Mouse (Mus musculus) hindbrain, embryonic 12.5 days (tissue): ENCODE results near the gene Reg3b. TPM values are rescaled to one million over a fixed set of nuclear protein-coding genes. Genes with fewer than 3 reads are reported as not detected.
"Not testable (repeated sequence)": the region's sequence is repeated elsewhere in the genome, so short reads cannot be mapped to it uniquely, and the experiment has no call there.

Experiments used
- ATAC-seq: fragments of 200-750 bp; cut with Nextera tagmentation; 2 replicates; pipeline ENCODE4 v1.8.0; 2017; ENCODE audit warnings: moderate TSS enrichment; ENCODE audit not compliant: low FRiP score
- H3K27ac ChIP-seq: fragments of 300-500 bp; sonication (generic); 2 replicates; pipeline ENCODE4 v1.5.1; 2016; ENCODE audit warnings: mild to moderate bottlenecking
- H3K27me3 ChIP-seq: fragments of 300-500 bp; sonication (generic); 2 replicates; pipeline ENCODE4 v1.6.1; 2016; ENCODE audit warnings: mild to moderate bottlenecking
- H3K36me3 ChIP-seq: fragments of 300-500 bp; sonication (generic); 2 replicates; pipeline ENCODE4 v1.6.1; 2016; ENCODE audit warnings: mild to moderate bottlenecking
- H3K4me1 ChIP-seq: fragments of 300-500 bp; sonication (generic); 2 replicates; pipeline ENCODE4 v1.6.1; 2016
- H3K4me2 ChIP-seq: fragments of 300-500 bp; sonication (generic); replicated peaks from 2 replicates; pipeline ENCODE4 v1.6.1; 2016; ENCODE audit warnings: mild to moderate bottlenecking
- H3K4me3 ChIP-seq: fragments of 300-500 bp; sonication (generic); 2 replicates; pipeline ENCODE4 v1.5.1; 2016; ENCODE audit warnings: mild to moderate bottlenecking
- H3K9ac ChIP-seq: fragments of 300-500 bp; sonication (generic); 2 replicates; pipeline ENCODE4 v1.6.1; 2016; ENCODE audit warnings: mild to moderate bottlenecking, moderate library complexity
- H3K9me3 ChIP-seq: fragments of 300-500 bp; sonication (generic); replicated peaks from 2 replicates; pipeline ENCODE4 v1.6.1; 2016; ENCODE audit warnings: mild to moderate bottlenecking
- WGBS: fragments of 180-500 bp; shearing (Covaris S2); methylation state at CpG from one replicate; pipeline ENCODE4 v1.1.7; 2016; 5-methylcytosine and 5-hydroxymethylcytosine counted together
- polyA plus RNA-seq: library from polyadenylated mRNA; unstranded; fragments of >200 nt; fragmentation: Nextera tagmentation; extraction: Ambion mirVana; gene quantifications from 2 replicates; pipeline ENCODE4 v1.2.1, GENCODE M21; 2016

Reg3b gene
- polyA plus RNA-seq, result not detected in 2 replicates

DNA sequence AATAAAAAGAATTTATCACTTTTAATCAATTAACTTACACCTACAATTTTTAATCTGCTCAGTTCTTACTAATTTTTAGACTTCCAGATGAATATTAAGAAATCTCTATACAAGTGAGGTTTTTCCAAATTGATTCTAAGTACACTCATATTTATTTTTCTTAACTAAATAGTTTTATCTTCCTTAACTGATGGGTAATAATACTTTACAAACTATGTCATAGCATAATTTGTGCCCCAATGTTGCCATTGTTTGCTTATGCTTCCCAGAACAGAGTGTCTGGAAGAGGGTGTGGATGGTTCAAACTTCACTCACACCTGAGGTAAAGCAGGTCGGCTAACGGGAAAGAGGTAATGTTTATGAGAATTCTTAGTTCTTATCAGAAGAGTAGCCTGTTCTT lies at the start of gene Reg3b:
Gene Reg3b, plus strand, starts transcription at position 301 of the 400 bp plus-strand sequence.
- whole genome bisulfite sequencing, result 93% methylated on average over 2 of the region's 2 CpGs

DNA sequence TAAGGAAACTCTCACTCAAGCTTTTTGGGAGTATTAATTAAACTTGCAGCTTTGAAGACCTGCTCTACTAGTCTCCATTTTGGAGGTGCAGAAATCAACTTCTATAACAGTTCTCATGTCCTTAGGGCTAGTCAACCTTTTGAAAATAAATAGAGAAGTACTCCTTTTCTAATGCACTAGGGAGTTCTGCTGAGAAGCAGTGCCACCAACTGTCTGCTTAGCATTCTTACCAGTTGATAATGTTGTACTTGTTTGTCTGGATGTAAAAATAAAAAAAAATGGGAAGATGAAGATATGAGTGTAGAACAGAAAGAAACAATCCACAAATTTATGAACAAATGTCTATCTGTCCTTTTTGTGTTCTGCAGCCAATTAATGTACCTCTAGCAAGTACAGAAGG lies 42.7 kb upstream of the Reg3b start:
- H3K4me3 ChIP-seq, result no peak overlapping the region
- no peaks in the 10 kb centered on the region for H3K36me3 ChIP-seq
- peaks cover 4% of the 10 kb centered on the region; the same call in 1 of the 2 replicates for H3K4me1 ChIP-seq
- no peak overlapping the region for H3K4me2 ChIP-seq
- no peak overlapping the region for H3K27ac ChIP-seq
- H3K9me3 ChIP-seq, result no peaks in the 10 kb centered on the region
- H3K9ac ChIP-seq, result no peak overlapping the region
- H3K27me3 ChIP-seq, result no peaks in the 10 kb centered on the region
- no peak for ATAC-seq

More for the DNA sequence above, at the start of gene Reg3b:
- Histone ChIP-seq H3K9me3 (no peaks in the 10 kb centered on the region), H3K4me3 (no peak within 1 kb of the TSS), H3K27ac (no peak within 1 kb of the TSS), H3K4me1 (no peaks in the 10 kb centered on the region), H3K36me3 (no peaks in the 10 kb centered on the region), H3K27me3 (no peaks in the 10 kb centered on the region), H3K9ac (no peak within 1 kb of the TSS), H3K4me2 (no peak within 1 kb of the TSS)
- ATAC-seq, result no peak

DNA sequence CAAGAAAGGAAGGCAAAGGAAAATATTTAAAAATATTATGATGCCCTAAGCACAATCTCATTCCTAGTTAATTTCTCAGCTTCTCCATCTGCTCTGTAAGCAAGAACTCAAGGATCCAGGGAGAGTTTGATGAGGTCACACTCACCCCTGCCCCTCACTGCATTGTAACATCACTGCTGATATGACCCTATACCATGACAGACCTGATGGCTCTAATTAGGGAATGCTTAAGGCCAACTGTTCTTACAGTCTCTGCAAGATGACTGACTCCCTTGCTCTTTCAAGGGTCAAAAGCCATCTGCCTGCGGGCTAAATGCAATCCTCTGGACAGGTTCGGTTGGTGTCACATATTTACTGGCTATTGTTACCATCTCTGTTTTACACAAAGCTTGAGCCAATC lies 41.3 kb upstream of the Reg3b start:
- no peak overlapping the region for H3K9ac ChIP-seq
- H3K4me3 ChIP-seq, result no peak overlapping the region
- H3K27me3 ChIP-seq, result no peaks in the 10 kb centered on the region
- H3K27ac ChIP-seq, result no peak overlapping the region
- no peaks in the 10 kb centered on the region for H3K9me3 ChIP-seq
- peak; percentile 67 for ATAC-seq
- peaks cover 4% of the 10 kb centered on the region; the same call in 1 of the 2 replicates for H3K4me1 ChIP-seq
- no peaks in the 10 kb centered on the region for H3K36me3 ChIP-seq
- no peak overlapping the region for H3K4me2 ChIP-seq
- WGBS, result 46% methylated on average over 2 of the region's 2 CpGs

DNA sequence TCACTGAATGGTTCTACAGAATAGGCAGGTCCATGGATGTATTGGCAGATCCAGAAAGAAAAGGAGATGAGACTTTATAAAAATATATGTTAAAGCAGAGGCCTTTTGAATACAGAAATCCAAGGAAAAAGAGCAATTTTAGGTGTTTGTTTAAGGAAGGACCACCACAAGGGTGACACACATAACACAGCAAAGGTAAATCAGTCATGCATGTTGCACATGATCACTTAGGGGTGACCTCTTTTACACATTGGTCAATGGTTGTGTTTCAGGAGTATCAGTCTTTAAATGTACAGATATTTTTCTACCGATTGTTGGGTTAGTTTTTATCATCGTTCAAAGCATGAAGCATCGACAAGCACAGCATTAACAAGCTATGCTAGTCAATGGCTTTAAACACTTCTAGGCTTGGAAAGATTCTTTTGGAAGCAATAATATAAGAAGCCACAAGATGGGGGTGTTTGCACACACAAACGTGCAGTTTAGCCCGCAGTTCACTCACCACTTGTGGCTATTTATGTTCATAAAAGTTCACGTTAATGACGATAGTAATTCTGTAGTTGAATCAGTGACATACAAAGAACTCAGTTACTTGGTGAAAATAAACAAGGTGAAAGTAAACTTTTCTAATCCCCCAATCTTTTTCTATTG lies 38.4 kb upstream of the Reg3b start:
- no peaks in the 10 kb centered on the region for H3K9me3 ChIP-seq
- 41% methylated on average over 7 of the region's 7 CpGs for WGBS
- peaks cover 4% of the 10 kb centered on the region; the same call in 1 of the 2 replicates for H3K4me1 ChIP-seq
- H3K9ac ChIP-seq, result no peak overlapping the region
- H3K4me3 ChIP-seq, result no peak overlapping the region
- no peaks in the 10 kb centered on the region for H3K27me3 ChIP-seq
- no peak; the same call in 1 of the 2 replicates for ATAC-seq
- H3K27ac ChIP-seq, result no peak overlapping the region
- H3K4me2 ChIP-seq, result no peak overlapping the region
- no peaks in the 10 kb centered on the region for H3K36me3 ChIP-seq

DNA sequence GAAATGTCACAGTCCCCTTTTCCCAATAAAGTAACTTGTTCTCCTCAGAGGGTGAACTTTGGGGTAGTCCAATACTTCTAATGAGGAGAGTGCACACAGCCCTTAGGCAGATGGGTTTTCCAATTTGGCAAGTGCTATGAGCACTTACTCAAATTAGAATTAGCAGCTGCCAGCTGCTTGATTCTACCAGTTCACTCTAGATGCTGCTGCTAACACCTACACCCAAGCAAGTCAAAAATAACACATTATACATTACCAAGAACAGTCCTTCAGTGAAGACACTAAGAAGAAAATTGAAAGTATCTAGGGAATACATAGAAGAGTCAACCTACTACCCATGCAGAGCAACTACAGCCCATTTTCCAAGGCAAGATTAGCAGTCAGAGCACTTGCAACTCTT lies 30.2 kb upstream of the Reg3b start:
- Histone ChIP-seq H3K27ac (no peak overlapping the region), H3K4me1 (no peaks in the 10 kb centered on the region), H3K9ac (no peak overlapping the region), H3K9me3 (no peaks in the 10 kb centered on the region), H3K36me3 (no peaks in the 10 kb centered on the region), H3K4me3 (no peak overlapping the region), H3K27me3 (no peaks in the 10 kb centered on the region), H3K4me2 (no peak overlapping the region)
- no peak for ATAC-seq

DNA sequence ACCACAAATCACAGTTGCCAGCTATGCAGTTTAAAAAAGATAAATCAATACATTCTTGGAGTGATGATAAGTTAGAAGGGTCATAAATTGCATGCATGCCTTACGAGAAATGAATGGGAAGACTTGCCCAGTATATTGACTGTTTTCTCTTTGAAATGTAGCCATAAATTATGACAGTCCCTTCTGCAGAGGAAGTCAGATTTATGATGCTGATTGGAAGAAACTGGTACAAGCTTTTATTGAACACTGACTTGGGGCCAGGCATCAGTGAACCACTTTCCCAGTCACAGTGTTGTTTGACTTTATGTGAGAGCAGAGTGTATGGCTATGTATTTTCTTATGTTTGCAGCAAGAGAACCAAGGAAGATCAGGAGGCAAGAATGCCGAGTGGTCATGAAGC lies 28.8 kb upstream of the Reg3b start:
- H3K36me3 ChIP-seq, result no peaks in the 10 kb centered on the region
- no peak overlapping the region for H3K27ac ChIP-seq
- H3K9me3 ChIP-seq, result no peaks in the 10 kb centered on the region
- no peak for ATAC-seq
- H3K27me3 ChIP-seq, result no peaks in the 10 kb centered on the region
- 81% methylated on average over 2 of the region's 2 CpGs for WGBS
- H3K4me3 ChIP-seq, result no peak overlapping the region
- no peak overlapping the region for H3K9ac ChIP-seq
- H3K4me2 ChIP-seq, result no peak overlapping the region
- H3K4me1 ChIP-seq, result no peaks in the 10 kb centered on the region

DNA sequence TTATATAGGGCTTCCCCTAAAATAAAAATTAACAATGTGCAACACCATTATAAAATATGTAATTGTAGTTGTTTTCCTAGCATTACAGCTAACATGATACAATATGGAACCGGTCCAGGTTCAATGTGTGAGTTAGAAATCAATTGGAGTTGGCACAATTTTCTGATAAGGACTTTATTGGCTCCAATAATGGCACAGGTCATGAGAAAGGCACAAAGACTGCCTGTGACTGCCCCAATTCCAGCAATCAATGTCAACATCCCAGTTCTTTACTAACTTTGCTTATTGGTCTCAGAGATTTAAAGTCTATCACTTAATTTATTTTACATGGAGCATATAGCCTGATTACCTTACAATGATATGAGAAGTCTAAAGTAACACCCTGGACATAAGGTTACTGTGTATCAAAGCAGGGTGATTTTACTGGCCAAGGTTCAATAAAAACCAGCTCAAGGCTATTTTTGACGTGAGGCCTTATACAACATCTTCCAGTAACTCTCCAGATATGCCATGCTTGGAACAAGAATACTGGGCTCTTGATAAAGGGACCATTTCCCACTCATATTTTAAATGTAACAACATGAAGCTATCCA lies 8.4 kb upstream of the Reg3b start:
- Histone ChIP-seq H3K4me3 (no peak overlapping the region), H3K27ac (no peak overlapping the region), H3K9me3 (no peaks in the 10 kb centered on the region), H3K4me1 (no peaks in the 10 kb centered on the region), H3K9ac (no peak overlapping the region), H3K36me3 (no peaks in the 10 kb centered on the region), H3K4me2 (no peak overlapping the region), H3K27me3 (no peaks in the 10 kb centered on the region)
- ATAC-seq, result no peak
- 70% methylated on average over 2 of the region's 2 CpGs for WGBS

DNA sequence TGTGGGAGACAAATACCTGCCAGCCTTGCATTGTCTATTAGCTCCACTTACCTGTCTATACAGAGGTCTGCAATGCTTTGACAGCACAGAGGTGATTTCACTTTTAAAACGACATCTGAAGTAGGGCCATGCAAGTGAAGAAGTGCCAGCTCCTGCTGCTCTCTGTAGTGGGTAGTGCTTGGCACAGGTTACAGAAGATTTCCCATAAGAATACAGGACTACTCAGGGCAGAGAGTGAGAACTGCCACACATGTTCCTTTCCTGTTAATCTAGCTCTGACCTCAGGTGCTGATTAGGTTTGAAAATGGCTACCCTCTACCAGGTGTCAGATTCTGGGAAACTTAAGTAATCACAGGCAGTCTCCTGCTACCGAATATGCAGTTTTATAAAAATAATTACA lies 8.3 kb downstream of the Reg3b start, which contains the start of gene Reg3d:
Gene Reg3d, minus strand, starts transcription at position 101 of the 400 bp plus-strand sequence.
- H3K4me3 ChIP-seq, result no peak within 1 kb of the TSS
- H3K27ac ChIP-seq, result no peak within 1 kb of the TSS
- whole genome bisulfite sequencing, result 73% methylated on average over 2 of the region's 2 CpGs
- no peaks in the 10 kb centered on the region for H3K36me3 ChIP-seq
- no peak within 1 kb of the TSS for H3K4me2 ChIP-seq
- ATAC-seq, result no peak
- no peaks in the 10 kb centered on the region for H3K27me3 ChIP-seq
- H3K4me1 ChIP-seq, result no peaks in the 10 kb centered on the region
- H3K9me3 ChIP-seq, result no peaks in the 10 kb centered on the region
- no peak within 1 kb of the TSS for H3K9ac ChIP-seq

DNA sequence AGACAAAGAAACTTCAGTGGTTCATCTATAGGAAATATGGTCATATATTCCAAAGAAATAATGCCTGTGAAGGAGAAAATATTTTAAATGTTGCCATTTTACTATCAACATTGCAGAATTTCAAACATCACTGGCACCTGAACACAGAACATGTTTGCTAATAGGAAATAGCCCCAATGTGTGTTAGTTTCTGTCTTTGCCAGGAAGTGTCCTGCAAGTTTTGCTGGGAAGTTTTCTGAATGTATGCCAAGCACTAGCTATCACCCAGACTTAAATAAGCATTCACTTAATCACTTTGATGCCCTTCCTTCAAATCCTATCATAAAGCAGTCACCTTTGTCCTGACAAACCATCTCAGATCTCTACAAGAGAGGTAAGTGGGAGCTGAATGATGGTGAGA lies 10.0 kb downstream of the Reg3b start, which contains the start of gene Reg3a:
Gene Reg3a, plus strand, starts transcription at position 301 of the 400 bp plus-strand sequence.
- no peak within 1 kb of the TSS for H3K27ac ChIP-seq
- H3K27me3 ChIP-seq, result no peaks in the 10 kb centered on the region
- ATAC-seq, result no peak
- H3K36me3 ChIP-seq, result no peaks in the 10 kb centered on the region
- H3K9me3 ChIP-seq, result no peaks in the 10 kb centered on the region
- no peaks in the 10 kb centered on the region for H3K4me1 ChIP-seq
- no peak within 1 kb of the TSS for H3K9ac ChIP-seq
- H3K4me2 ChIP-seq, result no peak within 1 kb of the TSS
- no peak within 1 kb of the TSS for H3K4me3 ChIP-seq

DNA sequence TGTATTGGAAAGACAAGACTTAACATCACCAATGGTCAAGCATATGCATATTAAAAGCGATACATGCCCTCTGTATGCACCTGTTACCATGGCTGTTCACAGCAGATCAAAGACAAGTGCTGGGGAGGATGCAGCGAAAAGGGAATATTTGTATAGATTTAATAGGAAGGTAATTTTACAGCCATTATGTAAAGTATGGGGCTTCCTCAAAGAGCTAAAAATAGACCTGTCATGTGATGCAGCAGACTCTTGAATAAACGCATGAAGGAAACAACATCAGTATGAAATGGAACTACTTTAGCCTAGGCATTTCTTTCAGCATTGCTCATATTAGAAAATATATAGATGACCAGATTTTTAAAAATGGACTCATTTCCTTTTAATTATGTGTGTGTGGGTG lies 15.2 kb downstream of the Reg3b start:
- no peak for ATAC-seq
- 85% methylated on average over 3 of the region's 3 CpGs for WGBS
- no peak overlapping the region for H3K4me3 ChIP-seq
- H3K27ac ChIP-seq, result no peak overlapping the region
- H3K9ac ChIP-seq, result no peak overlapping the region
- H3K27me3 ChIP-seq, result no peaks in the 10 kb centered on the region
- H3K9me3 ChIP-seq, result no peaks in the 10 kb centered on the region
- H3K4me2 ChIP-seq, result no peak overlapping the region
- no peaks in the 10 kb centered on the region for H3K4me1 ChIP-seq
- no peaks in the 10 kb centered on the region for H3K36me3 ChIP-seq

DNA sequence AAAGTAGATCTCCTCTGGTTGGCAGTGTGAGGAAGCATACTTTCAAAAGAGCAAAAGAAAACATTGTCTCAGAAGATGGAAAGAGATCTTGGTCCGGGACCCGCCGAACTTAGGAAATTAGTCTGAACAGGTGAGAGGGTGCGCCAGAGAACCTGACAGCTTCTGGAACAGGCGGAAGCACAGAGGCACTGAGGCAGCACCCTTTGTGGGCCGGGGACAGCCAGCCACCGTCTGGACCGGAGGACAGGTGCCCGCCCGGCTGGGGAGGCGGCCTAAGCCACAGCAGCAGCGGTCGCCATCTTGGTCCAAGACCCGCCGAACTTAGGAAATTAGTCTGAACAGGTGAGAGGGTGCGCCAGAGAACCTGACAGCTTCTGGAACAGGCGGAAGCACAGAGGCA lies 24.9 kb downstream of the Reg3b start, which contains the start of gene Reg2:
Gene Reg2, plus strand, starts transcription at position 301 of the 400 bp plus-strand sequence.
- not testable (repeated sequence) for H3K9me3 ChIP-seq, H3K4me3 ChIP-seq, H3K36me3 ChIP-seq, H3K4me2 ChIP-seq, H3K27ac ChIP-seq, H3K27me3 ChIP-seq, ATAC-seq, H3K4me1 ChIP-seq, H3K9ac ChIP-seq
- 87% methylated on average over 7 of the region's 17 CpGs for WGBS

DNA sequence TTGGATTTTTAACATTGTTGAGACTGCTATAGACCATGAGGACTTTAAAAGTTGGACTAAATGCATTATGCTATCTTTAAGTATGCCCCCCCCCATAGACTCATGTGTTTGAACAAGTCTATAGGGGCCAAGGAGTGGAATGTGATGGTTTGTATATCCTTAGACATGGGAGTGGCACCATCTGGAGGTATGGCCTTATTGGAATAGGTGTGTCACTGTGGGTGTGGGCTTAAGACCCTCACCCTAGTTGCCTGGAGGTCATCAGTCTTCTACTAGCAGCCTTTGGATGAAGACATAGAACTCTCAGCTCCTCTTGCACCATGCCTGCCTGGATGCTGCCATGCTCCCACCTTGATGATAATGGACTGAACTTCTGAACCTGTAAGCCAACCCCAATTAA lies 52.0 kb downstream of the Reg3b start, which contains the start of gene Reg1:
Gene Reg1, plus strand, starts transcription at position 301 of the 400 bp plus-strand sequence.
- H3K27me3 ChIP-seq, H3K36me3 ChIP-seq, H3K4me2 ChIP-seq, H3K27ac ChIP-seq, H3K9ac ChIP-seq, H3K9me3 ChIP-seq, H3K4me3 ChIP-seq, H3K4me1 ChIP-seq, ATAC-seq: not testable (repeated sequence)
